Mouse (Mus musculus) MEL (cell line): ENCODE measurements at regions not wholly inside any gene's neighbourhood (a gene's known extent, or its start where the extent isn't known, plus 50 kb on each side); places are given as distances from the start of the nearest gene placed in this dataset.

Experiments used
- DNase-seq: peaks from one replicate; pipeline ENCODE4 v3.0.0; 2011; ENCODE audit warnings: low read depth, low spot score
- H3K27ac ChIP-seq: 2 replicates; pipeline ENCODE4 v1.5.1; 2012; ENCODE audit warnings: low read depth, mild to moderate bottlenecking, control low read depth, low read length, moderate library complexity; ENCODE audit not compliant: control insufficient read depth
- H3K27me3 ChIP-seq, 2 experiments: fragments of 150-350 bp in 1 of 2; sonication (generic) in 1 of 2; 2 replicates each; pipeline ENCODE4 v1.6.1; 2012; ENCODE audit warnings: low read length in 2 of 2, mild to moderate bottlenecking in 2 of 2, improper control_type of control experiment in 1 of 2, moderate library complexity in 1 of 2; ENCODE audit not compliant: insufficient read depth in 2 of 2, control insufficient read depth in 1 of 2
- H3K36me3 ChIP-seq, 2 experiments: 2 replicates each; pipeline ENCODE4 v1.6.1; 2012 to 2014; ENCODE audit warnings: low read length in 2 of 2, improper control_type of control experiment in 1 of 2, inconsistent platforms in 1 of 2, mild to moderate bottlenecking in 1 of 2; ENCODE audit not compliant: insufficient read depth in 2 of 2, control insufficient read depth in 1 of 2
- H3K4me1 ChIP-seq, 2 experiments: fragments of 150-350 bp in 1 of 2; sonication (generic) in 1 of 2; 2 replicates each; pipeline ENCODE4 v1.6.1; 2012; ENCODE audit warnings: low read length in 2 of 2, improper control_type of control experiment in 1 of 2, mild to moderate bottlenecking in 1 of 2; ENCODE audit not compliant: insufficient read depth in 2 of 2, control insufficient read depth in 1 of 2
- H3K4me3 ChIP-seq, 2 experiments: fragments of 150-350 bp in 1 of 2; sonication (generic) in 1 of 2; 2 replicates each; pipeline ENCODE4 v1.5.1; 2012; ENCODE audit warnings: low read depth in 2 of 2, low read length in 2 of 2, mild to moderate bottlenecking in 2 of 2, moderate library complexity in 2 of 2, control low read depth in 1 of 2, improper control_type of control experiment in 1 of 2; ENCODE audit not compliant: control insufficient read depth in 1 of 2, insufficient read depth in 1 of 2
- H3K79me2 ChIP-seq: 2 replicates; pipeline ENCODE4 v1.6.1; 2012; ENCODE audit warnings: mild to moderate bottlenecking, low read length, moderate library complexity; ENCODE audit not compliant: control insufficient read depth, poor library complexity, insufficient read depth
- H3K9ac ChIP-seq: 2 replicates; pipeline ENCODE4 v1.6.1; 2012; ENCODE audit warnings: low read depth, mild to moderate bottlenecking, control low read depth, low read length, moderate library complexity; ENCODE audit not compliant: control insufficient read depth, poor library complexity, severe bottlenecking
- H3K9me3 ChIP-seq: fragments of 150-350 bp; sonication (generic); replicated peaks from 2 replicates; pipeline ENCODE4 v1.6.1; 2012; ENCODE audit warnings: mild to moderate bottlenecking, low read length, improper control_type of control experiment, moderate library complexity; ENCODE audit not compliant: insufficient read depth
- CHD2 ChIP-seq: IDR thresholded peaks from 2 replicates; pipeline ENCODE4 v1.6.1; 2011; ENCODE audit warnings: low read length, improper control_type of control experiment
- ELF1 ChIP-seq: IDR thresholded peaks from 2 replicates; pipeline ENCODE4 v1.6.1; 2014; ENCODE audit warnings: low read depth, mild to moderate bottlenecking, inconsistent platforms, low read length, improper control_type of control experiment, moderate library complexity
- ETS1 ChIP-seq: IDR thresholded peaks from 2 replicates; pipeline ENCODE4 v1.6.1; 2012; ENCODE audit warnings: low read depth, mild to moderate bottlenecking, inconsistent platforms, low read length, improper control_type of control experiment, moderate library complexity
- GABPA ChIP-seq: IDR thresholded peaks from 2 replicates; pipeline ENCODE4 v1.6.1; 2012; ENCODE audit warnings: low read depth, mild to moderate bottlenecking, inconsistent platforms, low read length, improper control_type of control experiment, moderate library complexity
- HCFC1 ChIP-seq: IDR thresholded peaks from 2 replicates; pipeline ENCODE4 v1.6.1; 2012; ENCODE audit warnings: low read depth, mild to moderate bottlenecking, inconsistent platforms, low read length, improper control_type of control experiment, moderate library complexity
- MAFK ChIP-seq: IDR thresholded peaks from 2 replicates; pipeline ENCODE4 v1.6.1; 2011; ENCODE audit warnings: low read depth, mild to moderate bottlenecking, low read length, improper control_type of control experiment, borderline replicate concordance
- MEF2A ChIP-seq: IDR thresholded peaks from 2 replicates; pipeline ENCODE4 v1.6.1; 2014; ENCODE audit warnings: low read depth, mild to moderate bottlenecking, inconsistent platforms, low read length, improper control_type of control experiment; ENCODE audit not compliant: poor library complexity, insufficient replicate concordance, severe bottlenecking; ENCODE audit errors: extremely low read depth
- POLR2A ChIP-seq, 2 experiments: IDR thresholded peaks; 2 replicates each; pipeline ENCODE4 v1.6.1; 2011 to 2012; ENCODE audit warnings: low read length in 2 of 2, mild to moderate bottlenecking in 2 of 2, control low read depth in 1 of 2, improper control_type of control experiment in 1 of 2, low read depth in 1 of 2, moderate library complexity in 1 of 2; ENCODE audit not compliant: control insufficient read depth in 1 of 2, insufficient read depth in 1 of 2, poor library complexity in 1 of 2
- SIN3A ChIP-seq: IDR thresholded peaks from 2 replicates; pipeline ENCODE4 v1.6.1; 2012; ENCODE audit warnings: low read length, improper control_type of control experiment, inconsistent platforms
- TAL1 ChIP-seq: IDR thresholded peaks from 2 replicates; pipeline ENCODE4 v1.6.1; 2012; ENCODE audit warnings: mild to moderate bottlenecking, inconsistent platforms, low read length, moderate library complexity, mixed read lengths
- TBP ChIP-seq: IDR thresholded peaks from 2 replicates; pipeline ENCODE4 v1.8.0; 2011; ENCODE audit warnings: low read depth, low read length, improper control_type of control experiment

DNA sequence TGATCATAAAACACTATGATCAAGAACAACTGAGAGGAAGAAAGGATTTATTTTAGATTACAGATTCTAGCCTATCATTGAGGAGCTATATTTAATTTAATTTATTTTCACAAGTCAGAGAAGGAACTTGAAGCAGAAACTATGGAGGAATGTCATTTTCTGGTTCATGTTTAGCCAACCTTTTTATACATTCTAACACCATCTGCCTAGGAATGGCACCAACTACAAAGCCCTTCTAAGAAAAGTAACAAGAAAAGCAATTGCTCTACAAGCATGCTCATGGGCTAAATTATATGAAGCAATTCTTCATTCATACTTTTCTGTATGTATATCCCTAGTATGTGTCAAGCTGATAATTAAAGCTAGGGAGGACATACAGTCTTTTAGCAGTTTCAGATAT lies 155.0 kb upstream of the Vwde start:
- H3K27ac ChIP-seq: no peak overlapping the region
- no peaks in the 10 kb centered on the region for H3K9me3 ChIP-seq
- H3K4me1 ChIP-seq: no peaks in the 10 kb centered on the region
- H3K36me3 ChIP-seq: no peaks in the 10 kb centered on the region
- H3K9ac ChIP-seq: no peak overlapping the region
- H3K79me2 ChIP-seq: no peaks in the 10 kb centered on the region
- no peak for DNase-seq
- no peaks in the 10 kb centered on the region for H3K27me3 ChIP-seq
- no peak overlapping the region for H3K4me3 ChIP-seq
- TF ChIP-seq SIN3A (no peak), ETS1 (no peak), TAL1 (no peak)

DNA sequence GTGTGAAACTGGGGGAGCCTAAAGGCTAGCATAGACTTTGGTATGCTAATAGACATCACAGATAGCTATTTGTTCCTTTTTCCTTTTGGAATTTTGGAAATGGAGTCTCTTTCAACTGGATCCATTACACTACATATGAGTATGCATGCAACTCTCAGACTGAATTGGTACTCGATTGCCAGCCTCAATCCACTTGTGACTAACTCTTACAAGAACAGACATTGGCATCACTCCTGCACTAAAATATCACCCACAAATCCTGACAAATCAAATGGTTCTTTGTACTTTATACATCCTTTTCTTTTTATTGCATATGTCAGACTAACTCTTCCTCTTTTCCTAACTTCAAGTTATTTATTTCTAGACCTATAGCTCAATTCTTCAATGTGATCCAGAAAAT lies 149.1 kb upstream of the Vwde start:
- Histone ChIP-seq H3K36me3 (no peaks in the 10 kb centered on the region), H3K9ac (no peak overlapping the region), H3K79me2 (no peaks in the 10 kb centered on the region), H3K4me3 (no peak overlapping the region), H3K27me3 (no peaks in the 10 kb centered on the region), H3K9me3 (no peaks in the 10 kb centered on the region), H3K27ac (no peak overlapping the region), H3K4me1 (no peaks in the 10 kb centered on the region)
- no peak for DNase-seq
- TF ChIP-seq MAFK (no peak), MEF2A (no peak), ELF1 (no peak), ETS1 (no peak), HCFC1 (no peak)

DNA sequence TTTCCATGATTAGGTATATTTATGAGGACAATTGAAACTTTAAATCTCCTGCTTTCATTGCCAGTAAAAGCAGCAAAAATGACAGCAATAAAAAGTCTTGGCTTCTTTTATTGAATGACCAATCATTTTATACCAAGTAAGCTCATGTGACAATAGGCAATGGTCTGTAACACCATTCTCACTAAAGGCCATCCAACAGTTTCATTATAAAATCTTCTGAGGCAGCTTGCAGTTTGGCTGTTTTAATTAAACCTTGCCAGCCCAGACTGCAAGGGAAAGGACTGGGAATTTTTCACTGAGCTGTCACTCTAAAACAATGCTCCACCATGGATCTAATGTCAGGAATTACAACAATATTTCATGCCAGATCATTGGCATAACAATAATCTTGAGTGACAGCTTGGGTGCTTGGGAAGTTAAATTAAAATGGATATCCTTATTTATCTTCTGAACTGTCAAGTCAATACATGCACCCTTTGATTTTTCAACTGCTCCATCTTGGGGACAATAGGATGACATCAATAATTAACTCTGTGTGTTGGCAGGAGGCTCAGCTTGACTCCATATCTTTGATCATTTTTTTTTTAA lies 145.0 kb upstream of the Vwde start:
- DNase-seq: no peak
- no peak overlapping the region for H3K9ac ChIP-seq
- H3K9me3 ChIP-seq: no peaks in the 10 kb centered on the region
- no peaks in the 10 kb centered on the region for H3K27me3 ChIP-seq
- H3K4me3 ChIP-seq: no peak overlapping the region
- no peaks in the 10 kb centered on the region for H3K79me2 ChIP-seq
- H3K27ac ChIP-seq: no peak overlapping the region
- TF ChIP-seq GABPA (no peak), POLR2A (IDR thresholded peaks at IDR 0.05; ENCODE audit: control insufficient read depth in 1 of 2, insufficient read depth in 1 of 2, low read depth in 1 of 2, low read length in 2 of 2, poor library complexity in 1 of 2) (no peak), TBP (no peak), CHD2 (no peak), HCFC1 (no peak)
- H3K4me1 ChIP-seq: no peaks in the 10 kb centered on the region
- no peaks in the 10 kb centered on the region for H3K36me3 ChIP-seq
